Mouse (Mus musculus): Measurements from ENCODE around the gene Slc9a6.

Slc9a6 gene

GRCm38 (mm10) chrX:56665226-56665973 lies 55.8 kb downstream of the Slc9a6 start:
- DNase-seq (ENCODE audit: low spot score): no peak

GRCm38 (mm10) chrX:56667296-56667695 lies 57.7 kb downstream of the Slc9a6 start:
- no peak for DNase-seq (ENCODE audit: low spot score)

GRCm38 (mm10) chrX:56668051-56668450 lies 58.5 kb downstream of the Slc9a6 start:
- DNase-seq (ENCODE audit: low spot score): no peak

GRCm38 (mm10) chrX:56668501-56668900 lies 58.9 kb downstream of the Slc9a6 start:
- no peak for DNase-seq (ENCODE audit: low spot score)

- DNase-seq (ENCODE audit: low spot score): no peak
These were observed 66.0 kb downstream of the Slc9a6 start for GRCm38 (mm10) chrX:56675556-56675955.

GRCm38 (mm10) chrX:56677736-56678135 lies 68.2 kb downstream of the Slc9a6 start:
- no peak for DNase-seq (ENCODE audit: low spot score)

- no peak for DNase-seq (ENCODE audit: low spot score)
These were observed 69.5 kb downstream of the Slc9a6 start for GRCm38 (mm10) chrX:56679066-56679465.

- DNase-seq (ENCODE audit: low spot score): no peak
These were observed 72.7 kb downstream of the Slc9a6 start for GRCm38 (mm10) chrX:56682156-56682720.

GRCm38 (mm10) chrX:56683521-56683920 lies 74.0 kb downstream of the Slc9a6 start:
- no peak for DNase-seq (ENCODE audit: low spot score)

GRCm38 (mm10) chrX:56692554-56692953 lies 83.0 kb downstream of the Slc9a6 start:
- DNase-seq (ENCODE audit: low spot score): no peak

GRCm38 (mm10) chrX:56694539-56694938 lies 85.0 kb downstream of the Slc9a6 start:
- DNase-seq (ENCODE audit: low spot score): no peak

GRCm38 (mm10) chrX:56697199-56697780 lies 87.7 kb downstream of the Slc9a6 start:
- DNase-seq (ENCODE audit: low spot score): no peak

GRCm38 (mm10) chrX:56697886-56698285 lies 88.3 kb downstream of the Slc9a6 start:
- no peak for DNase-seq (ENCODE audit: low spot score)

- DNase-seq (ENCODE audit: low spot score): no peak
These were observed 91.7 kb downstream of the Slc9a6 start for GRCm38 (mm10) chrX:56701261-56701660.

GRCm38 (mm10) chrX:56703965-56704562 lies 94.5 kb downstream of the Slc9a6 start:
- no peak for DNase-seq (ENCODE audit: low spot score)

- no peak for DNase-seq (ENCODE audit: low spot score)
These were observed 99.2 kb downstream of the Slc9a6 start for GRCm38 (mm10) chrX:56708592-56709370.

GRCm38 (mm10) chrX:56710522-56710921 lies 101.0 kb downstream of the Slc9a6 start:
- no peak for DNase-seq (ENCODE audit: low spot score)

- DNase-seq (ENCODE audit: low spot score): no peak
These were observed 103.1 kb downstream of the Slc9a6 start for GRCm38 (mm10) chrX:56712666-56713065.
